Mouse (Mus musculus): ENCODE results near the gene Pald1.

The Pald1 gene

DNA sequence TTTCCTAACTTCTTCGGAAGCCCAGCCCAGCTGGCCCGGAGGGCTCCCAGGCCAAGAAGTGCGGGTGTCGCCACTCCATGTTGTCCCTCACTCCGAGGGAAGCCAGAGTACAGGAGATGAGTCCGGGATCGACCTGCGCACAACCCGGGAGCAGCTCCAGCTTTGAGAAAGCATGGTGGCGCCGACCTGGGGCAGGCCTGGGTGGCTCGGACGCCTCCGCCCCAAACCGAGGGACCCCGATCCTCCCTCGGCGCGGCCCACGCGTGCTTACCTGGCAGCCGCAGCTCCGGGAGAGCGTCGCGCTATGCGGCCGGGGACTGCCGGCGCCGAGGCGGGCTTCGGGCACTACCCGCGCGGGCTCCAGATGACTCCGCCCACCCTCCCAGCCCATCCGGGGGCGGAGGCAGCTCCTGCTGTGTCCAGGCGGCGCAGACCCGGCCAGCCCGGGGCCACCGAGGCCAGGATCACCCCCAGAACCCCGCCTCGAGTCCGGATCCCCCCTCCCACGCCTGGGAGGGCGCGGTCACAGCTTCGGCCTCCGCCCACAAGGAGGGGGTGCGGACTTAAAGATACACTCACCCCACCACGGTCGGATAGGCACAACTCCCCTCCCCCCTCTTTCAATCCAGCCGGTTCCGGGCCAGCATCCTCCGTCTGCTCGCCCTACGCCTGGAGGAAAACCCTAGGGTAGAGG lies at the start of gene Pald1:
TSS of gene Pald1 (minus strand) at position 510 of the 694 bp plus-strand sequence.
- in situ Hi-C loops (cut with MboI, MseI) = no loop called here

DNA sequence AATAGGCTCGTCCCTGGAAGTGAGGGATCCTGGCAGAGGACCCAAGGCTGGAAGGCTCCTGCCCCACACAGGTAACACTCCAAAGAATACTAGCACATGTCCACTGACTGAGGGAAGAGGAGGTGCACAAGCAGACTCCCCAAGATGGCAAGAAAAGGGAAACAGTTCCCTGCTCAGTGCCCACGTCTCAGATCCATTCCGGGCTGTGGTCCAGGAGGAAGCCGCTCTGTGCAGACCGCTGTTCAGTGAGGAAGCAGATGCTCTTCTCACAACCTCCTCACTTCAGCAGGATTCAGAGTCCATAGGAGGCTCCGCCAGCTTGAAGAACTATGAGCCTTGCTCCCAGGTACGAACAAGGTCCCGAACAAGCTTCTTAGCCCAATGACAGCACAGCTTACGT lies 48.0 kb upstream of the Pald1 start:
- in situ Hi-C loops (cut with MboI, MseI) = no loop called here

- in situ Hi-C loops (cut with MboI, MseI) = no loop called here
These were observed 45.7 kb upstream of the Pald1 start for GRCm38 (mm10) chr10:61429043-61429442.

DNA sequence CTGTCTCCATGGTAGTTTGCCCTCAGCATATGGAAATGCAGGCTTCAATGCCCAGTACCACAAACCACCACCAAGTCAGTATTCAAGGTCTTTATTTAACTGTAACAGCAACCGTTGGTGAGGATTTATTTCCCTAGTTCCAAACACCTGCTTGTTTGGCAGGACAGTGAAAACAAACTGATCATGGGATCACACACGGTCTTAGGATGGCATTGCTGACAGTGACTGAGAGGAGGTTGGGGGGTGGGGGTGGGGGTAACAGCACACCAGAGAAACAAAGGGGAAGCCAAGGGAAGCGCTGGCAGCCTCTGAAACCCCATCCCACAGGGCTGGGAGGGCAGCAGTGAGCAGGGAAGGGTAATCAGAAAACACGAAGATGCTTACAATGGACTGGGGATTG lies 45.1 kb upstream of the Pald1 start:
- in situ Hi-C loops (cut with MboI, MseI) = no loop called here

- in situ Hi-C loops (cut with MboI, MseI) = no loop called here
These were observed 44.6 kb upstream of the Pald1 start for GRCm38 (mm10) chr10:61427951-61428350.

- in situ Hi-C loops (cut with MboI, MseI) = no loop called here
These were observed 43.0 kb upstream of the Pald1 start for GRCm38 (mm10) chr10:61426251-61426757.

DNA sequence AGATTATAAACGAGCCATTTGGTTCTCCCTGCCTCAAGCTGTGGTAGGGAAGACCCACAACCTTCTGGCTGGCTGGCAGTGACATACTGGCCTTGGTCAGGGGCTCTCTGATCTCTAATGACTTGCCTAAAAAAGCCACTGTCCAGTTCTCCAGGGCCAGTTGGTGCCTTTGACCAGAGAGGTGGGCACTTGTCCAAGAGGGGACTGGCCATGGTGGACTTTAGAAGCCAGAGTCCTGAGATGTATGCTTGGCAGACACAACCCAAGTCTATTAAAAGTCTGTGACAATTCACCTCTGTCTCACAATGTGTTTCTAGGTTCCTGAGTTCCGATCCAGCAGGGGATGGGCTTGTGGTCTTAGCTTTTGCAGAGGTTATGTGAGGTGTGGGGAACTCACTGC lies 41.7 kb upstream of the Pald1 start:
- in situ Hi-C loops (cut with MboI, MseI) = no loop called here

DNA sequence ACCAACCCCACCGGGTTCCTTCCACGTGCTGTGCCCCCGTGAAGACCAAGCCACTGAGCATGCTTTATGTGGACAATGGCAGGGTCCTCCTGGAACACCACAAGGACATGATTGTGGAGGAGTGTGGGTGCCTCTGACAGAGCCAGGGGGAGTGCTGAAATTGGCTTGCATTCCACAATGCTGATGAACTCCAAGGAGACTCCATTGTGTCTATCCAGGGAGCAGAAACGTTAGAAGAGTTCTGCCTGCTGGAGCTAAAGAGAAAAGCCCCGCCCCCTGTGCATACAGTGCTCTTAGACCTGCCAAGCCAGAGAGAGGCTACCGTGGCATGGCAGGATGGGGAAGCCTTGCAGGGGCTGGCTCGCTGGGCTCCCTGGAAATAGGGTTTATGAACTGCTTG lies 41.2 kb upstream of the Pald1 start:
- in situ Hi-C loops (cut with MboI, MseI) = no loop called here

DNA sequence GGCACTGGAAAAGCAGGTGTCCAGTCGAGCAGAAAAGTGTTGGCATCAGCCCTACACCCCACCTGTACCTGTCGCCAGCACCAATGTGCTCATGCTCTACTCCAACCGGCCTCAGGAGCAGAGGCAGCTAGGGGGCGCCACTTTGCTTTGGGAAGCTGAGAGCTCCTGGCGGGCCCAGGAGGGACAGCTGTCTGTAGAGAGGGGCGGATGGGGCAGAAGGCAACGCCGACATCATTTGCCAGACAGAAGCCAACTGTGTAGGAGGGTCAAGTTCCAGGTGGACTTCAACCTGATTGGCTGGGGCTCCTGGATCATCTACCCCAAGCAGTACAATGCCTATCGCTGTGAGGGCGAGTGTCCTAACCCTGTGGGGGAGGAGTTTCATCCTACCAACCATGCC lies 40.0 kb upstream of the Pald1 start:
- in situ Hi-C loops (cut with MboI, MseI) = no loop called here

- in situ Hi-C loops (cut with MboI, MseI) = no loop called here
These were observed 39.5 kb upstream of the Pald1 start for GRCm38 (mm10) chr10:61422861-61423260.

DNA sequence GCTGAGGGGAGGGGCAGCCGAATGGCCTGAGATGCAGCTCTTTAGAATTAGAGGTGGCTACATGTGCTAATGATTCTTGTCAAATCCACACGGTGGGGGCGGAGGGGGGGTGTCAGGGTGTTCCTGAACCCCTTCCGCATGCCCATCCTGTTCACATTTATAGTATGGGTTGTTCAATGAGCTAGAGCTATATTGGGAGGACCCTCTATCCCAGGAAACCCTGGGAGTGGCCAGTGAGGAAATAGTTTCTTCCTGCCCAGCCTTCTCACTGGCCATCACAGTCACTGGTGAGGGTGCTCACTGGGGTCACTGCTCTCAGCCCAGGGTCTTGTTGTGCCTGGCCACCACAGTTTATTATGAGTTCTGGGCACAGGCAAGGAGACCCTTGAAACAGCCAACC lies 36.7 kb upstream of the Pald1 start:
- in situ Hi-C loops (cut with MboI, MseI) = no loop called here

- in situ Hi-C loops (cut with MboI, MseI) = no loop called here
These were observed 35.8 kb upstream of the Pald1 start for GRCm38 (mm10) chr10:61419146-61419545.

GRCm38 (mm10) chr10:61418131-61418900 lies 35.0 kb upstream of the Pald1 start:
- in situ Hi-C loops (cut with MboI, MseI) = no loop called here

GRCm38 (mm10) chr10:61417672-61418071 lies 34.3 kb upstream of the Pald1 start, which contains the start of gene Nodal:
Gene Nodal (plus strand): TSS chr10:61417972.
- in situ Hi-C loops (cut with MboI, MseI) = no loop called here

GRCm38 (mm10) chr10:61417046-61417445 lies 33.7 kb upstream of the Pald1 start:
- in situ Hi-C loops (cut with MboI, MseI) = no loop called here

GRCm38 (mm10) chr10:61416561-61416960 lies 33.2 kb upstream of the Pald1 start:
- in situ Hi-C loops (cut with MboI, MseI) = no loop called here

DNA sequence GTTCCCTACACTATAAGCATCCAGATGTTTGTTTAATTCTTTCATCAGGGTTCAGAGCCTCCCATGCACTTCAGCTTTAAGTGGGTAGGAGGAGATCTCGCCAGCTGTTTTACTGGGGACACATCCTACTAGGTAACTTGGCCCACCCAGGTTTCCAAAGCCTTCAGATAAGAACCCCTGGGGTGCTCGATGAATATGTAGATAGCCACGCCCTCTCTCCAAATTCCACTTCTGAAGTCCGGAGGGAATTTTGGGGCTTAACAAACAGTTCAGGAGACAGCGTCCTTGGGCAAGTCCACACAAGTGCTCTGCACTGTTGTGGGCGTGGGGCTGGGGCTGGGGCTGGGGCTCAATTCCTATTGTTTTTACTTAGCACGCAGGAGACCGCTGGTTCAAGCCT lies 32.6 kb upstream of the Pald1 start:
- in situ Hi-C loops (cut with MboI, MseI) = no loop called here

DNA sequence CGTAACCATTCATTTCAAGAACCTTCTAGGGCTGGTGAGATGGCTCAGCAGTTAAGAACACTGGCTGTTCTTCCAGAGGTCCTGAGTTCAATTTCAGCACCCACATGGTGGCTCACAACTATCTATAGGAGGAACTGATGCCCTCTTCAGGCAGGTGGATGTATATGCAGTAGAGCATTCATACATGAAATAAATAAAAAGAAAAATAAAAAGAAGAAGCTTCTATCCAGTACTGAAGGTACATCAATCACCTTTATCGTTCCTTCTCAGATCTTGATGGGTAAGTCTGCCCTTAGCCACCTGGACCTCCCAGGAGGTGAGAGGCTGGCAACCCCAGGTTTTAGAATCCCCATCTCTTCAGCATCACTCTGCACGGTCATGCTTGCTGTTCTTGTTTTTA lies 31.9 kb upstream of the Pald1 start:
- in situ Hi-C loops (cut with MboI, MseI) = no loop called here

DNA sequence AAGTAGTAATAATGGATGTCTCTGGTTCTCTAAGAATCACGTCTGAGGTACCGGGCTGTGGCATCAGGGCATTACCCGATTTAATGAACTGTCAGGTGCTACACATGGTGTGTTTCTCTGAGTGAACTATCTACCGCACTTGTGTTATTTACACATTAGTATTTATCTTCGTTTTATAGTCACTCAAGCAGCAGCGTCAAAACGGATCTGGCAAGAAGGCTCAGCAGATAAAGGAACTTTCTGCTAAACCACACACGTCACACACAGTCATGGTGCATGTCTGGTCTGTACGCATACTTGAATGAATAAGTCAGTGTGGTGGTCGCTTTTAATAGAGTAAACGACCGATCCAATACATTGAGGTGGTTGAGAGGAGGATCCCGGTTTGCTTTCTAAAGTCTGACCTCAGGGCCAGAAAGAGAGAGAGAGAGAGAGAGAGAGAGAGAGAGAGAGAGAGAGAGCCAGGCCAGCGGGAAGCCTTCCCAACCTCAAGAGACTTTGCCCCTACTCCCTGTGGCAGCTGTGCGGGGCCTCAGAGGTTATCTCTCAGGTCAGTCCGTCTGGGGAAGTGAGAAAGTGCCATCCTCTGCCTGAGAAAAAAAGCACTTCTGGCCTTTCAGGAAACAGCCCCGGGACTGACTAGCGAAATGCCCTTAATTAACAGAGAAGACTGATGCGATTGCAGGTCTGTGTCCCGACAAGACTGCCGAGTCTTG lies 29.7 kb upstream of the Pald1 start:
- in situ Hi-C loops (cut with MboI, MseI) = no loop called here

GRCm38 (mm10) chr10:61410193-61410592 lies 26.9 kb upstream of the Pald1 start:
- in situ Hi-C loops (cut with MboI, MseI) = no loop called here

DNA sequence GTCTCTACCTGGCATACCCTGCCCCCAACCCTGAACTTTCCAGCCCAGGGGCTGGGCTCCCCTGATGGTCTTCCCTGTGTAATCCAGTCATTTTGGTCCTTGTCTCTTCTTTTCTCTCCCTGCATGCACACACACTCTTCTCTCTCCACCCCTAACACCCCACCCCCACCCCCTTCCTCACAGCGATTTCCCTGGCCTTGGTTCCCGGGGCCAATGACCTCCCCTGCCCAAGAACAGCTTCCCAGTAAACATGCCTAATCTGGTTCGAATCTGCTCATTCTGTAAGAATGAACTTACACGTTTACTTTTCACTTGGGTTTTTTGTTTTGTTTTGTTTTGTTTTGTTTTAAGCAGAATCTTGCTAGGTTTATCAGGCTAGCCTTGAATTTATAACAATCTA lies 26.4 kb upstream of the Pald1 start:
- in situ Hi-C loops (cut with MboI, MseI) = no loop called here

- in situ Hi-C loops (cut with MboI, MseI) = no loop called here
These were observed 22.6 kb upstream of the Pald1 start for GRCm38 (mm10) chr10:61405958-61406357.

All from T-helper 2 cell (primary cell).